Mouse (Mus musculus) left cerebral cortex, postnatal 10 days (tissue): ENCODE measurements around the gene Slc7a8. TPM values are rescaled to one million over a fixed set of nuclear protein-coding genes. Genes with fewer than 3 reads are reported as not detected.

Experiments
- DNase-seq, 2 experiments: peaks; one replicate each; pipeline ENCODE4 v3.0.0; 2021 to 2022; ENCODE audit warnings: low spot score in 2 of 2, mixed read lengths in 1 of 2; ENCODE audit errors: extremely low spot score in 1 of 2
- intact Hi-C: fragments of 180-260 bp; cut with DNase I; formaldehyde crosslinking; loops from one replicate; pipeline ENCODE4 v1.15.1; 2025
- total RNA-seq, 2 experiments: library from RNA; stranded (reverse); gene quantifications; 2 replicates each; pipeline ENCODE4 v1.2.3; 2021

The Slc7a8 gene
- total RNA-seq: 10 to 100 TPM; 62.2 to 67.9 TPM

DNA sequence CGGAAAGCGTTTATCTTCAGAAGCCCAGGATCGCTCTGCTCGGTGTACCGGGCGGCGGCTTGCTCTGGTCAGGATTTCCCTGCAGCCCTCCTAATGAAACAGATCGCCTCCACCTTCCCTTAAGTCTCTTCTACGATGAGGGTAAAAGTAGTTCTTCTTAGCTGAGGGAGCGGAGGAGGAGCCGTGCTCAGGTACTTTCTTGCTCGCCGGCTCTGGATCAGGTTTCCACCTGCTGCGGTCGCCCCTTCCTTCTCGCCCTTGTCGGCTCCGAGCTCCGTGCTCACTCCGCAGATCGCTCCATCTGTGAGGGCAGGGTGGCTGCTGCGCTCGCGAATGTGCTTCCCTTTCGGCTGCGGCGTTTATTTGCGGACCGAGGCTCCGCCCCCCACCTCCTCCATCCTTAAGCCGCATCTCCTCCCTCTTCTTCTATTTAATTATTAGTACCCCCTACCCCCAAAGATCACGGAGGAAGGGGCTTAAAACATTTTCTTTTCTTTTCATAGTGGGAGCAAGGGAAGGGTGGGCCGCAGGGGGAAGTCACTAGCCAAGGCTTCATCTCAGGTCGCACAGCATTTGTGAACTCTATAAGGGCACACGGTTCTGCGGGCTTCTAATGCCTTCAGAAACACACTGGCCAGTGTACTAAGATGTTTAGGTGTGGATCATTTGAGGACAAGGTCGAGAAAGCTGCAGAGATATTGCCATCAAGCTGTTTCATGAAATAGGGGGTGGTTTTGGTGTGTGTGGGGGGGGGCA, at the start of gene Slc7a8:
TSS of gene Slc7a8 (minus strand) at position 337 of the 756 bp plus-strand sequence.
- DNase-seq: peak; percentile 58 to 82
- intact Hi-C loops: loop anchor here (2.0 to 5.0 kb wide), 2 partner anchors 44 to 67 kb away; no protein-coding TSS in a partner anchor

- intact Hi-C loops: no loop called here
- DNase-seq: no peak
These were observed 42.0 kb upstream of the Slc7a8 start for GRCm38 (mm10) chr14:54823716-54824115.

DNA sequence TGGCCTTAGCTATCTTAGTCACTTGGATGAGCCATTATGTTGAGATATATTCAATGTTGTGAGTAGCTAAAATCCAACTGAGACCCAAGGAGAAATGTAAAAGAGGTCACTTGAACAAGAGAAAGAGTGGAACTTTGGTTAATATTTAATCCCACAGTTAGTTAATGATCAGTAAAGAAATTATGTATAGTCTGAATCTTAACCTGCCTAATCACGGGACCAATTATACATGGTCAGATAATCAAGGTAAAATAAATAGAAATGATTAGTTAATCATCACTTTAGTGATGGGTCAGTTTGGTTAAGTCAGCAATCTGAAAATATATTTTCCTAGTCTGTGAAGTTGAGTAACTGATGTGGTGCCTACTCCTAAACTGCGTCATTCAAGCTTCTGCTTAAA, 40.6 kb upstream of the Slc7a8 start:
- intact Hi-C loops: no loop called here
- DNase-seq: no peak

- intact Hi-C loops: loop anchor here (5.0 kb wide), 1 partner anchor 105 kb away; the partner anchor contains the start of gene Cebpe
- peak in 1 of 2 experiments; percentile 25 for DNase-seq
These were observed 36.0 kb upstream of the Slc7a8 start for GRCm38 (mm10) chr14:54817791-54818190.

GRCm38 (mm10) chr14:54815737-54816136, 34.0 kb upstream of the Slc7a8 start:
- intact Hi-C loops: loop anchor here (5.0 kb wide), 1 partner anchor 103 kb away; the partner anchor contains the start of gene Cebpe
- no peak for DNase-seq

DNA sequence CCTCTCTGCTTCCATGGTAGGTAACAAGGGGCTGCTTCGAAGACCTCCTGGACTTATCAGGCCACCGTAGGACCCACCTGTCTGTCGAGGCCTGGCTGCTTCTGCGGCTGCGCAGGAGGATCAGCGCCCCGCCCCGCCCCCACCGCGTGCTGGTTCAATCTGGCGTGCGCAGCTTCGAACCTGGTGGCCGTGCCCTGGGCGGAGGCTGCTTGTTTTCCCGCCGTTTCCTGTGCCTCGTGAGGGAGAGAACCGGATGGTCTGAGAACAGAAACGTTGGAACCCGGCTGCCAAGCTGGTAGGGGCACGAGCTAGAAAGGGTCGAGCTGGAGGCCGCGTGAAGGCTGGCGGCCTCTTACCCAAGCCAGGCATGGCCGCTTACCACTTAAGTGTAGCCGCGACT, 32.2 kb upstream of the Slc7a8 start, which contains the start of gene Rnf212b:
TSS of gene Rnf212b (plus strand) at position 151 of the 400 bp plus-strand sequence.
- peak in 1 of 2 experiments; percentile 27 for DNase-seq
- intact Hi-C loops: no loop called here

DNA sequence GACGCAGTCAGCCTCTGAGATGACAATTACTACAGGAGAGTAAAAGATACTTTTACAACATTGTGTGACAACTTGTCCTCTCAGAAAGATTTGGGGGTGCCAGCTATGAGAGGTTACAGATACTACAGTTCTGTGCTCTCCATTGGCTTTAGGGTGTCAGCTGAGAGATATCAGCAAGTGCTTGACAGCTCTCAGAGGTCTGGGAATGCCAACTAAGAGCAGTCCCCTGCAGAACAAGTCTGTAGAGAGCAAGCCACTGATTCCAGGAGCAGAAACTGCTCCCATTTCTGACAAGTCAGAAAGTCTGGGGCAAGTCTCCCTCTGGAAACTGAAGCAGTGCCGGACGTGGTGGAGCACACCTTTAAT, 27.9 kb upstream of the Slc7a8 start:
- DNase-seq: no peak
- intact Hi-C loops: no loop called here

DNA sequence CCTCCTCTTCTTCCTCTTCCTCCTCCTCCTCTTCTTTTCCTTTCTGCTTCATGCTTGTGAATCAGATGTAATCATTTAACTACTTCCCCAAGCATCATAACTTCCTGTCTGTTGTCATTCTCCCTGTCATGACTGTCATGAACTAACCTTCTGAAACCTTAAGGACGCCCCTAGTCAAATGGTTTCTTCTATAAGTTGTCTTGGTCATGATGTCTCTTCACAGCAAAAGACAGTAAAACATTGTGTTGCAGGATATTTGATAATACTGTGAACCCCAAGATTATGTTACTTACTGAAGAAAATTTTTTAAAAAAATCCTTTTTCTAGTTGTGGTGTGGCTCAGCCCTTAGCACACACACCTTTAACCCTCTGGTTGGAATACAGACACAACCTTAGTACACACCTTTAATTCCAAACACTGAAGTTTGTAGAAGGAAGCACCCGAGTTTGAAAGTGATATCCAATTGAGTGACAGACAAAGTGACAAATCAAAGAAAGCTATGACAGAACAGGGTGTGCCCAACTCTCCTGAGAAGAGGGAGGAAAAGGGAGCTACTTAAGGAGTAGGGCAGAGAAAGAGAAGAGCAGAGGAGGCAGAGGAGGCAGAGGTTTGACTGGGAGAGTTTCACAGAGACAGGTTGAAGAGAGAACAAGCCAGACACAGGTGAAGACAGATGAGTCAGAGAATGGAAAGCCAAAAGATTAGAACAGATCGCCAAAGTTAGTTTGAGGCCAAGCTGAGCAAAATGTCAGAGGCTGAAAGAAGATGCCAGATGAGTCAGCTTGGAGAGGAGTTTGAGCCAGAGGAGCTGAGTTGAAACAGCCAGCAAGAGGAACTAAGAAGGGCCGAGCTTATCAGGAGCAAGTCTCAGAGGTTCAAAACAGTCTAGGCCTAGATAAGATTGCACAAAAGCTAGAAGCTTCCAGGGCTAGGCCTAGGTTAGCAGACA, 27.2 kb upstream of the Slc7a8 start:
- DNase-seq: no peak
- intact Hi-C loops: no loop called here

- intact Hi-C loops: no loop called here
- DNase-seq: no peak
These were observed 24.4 kb upstream of the Slc7a8 start for GRCm38 (mm10) chr14:54806124-54806523.

- DNase-seq: no peak
- intact Hi-C loops: no loop called here
These were observed 20.7 kb upstream of the Slc7a8 start for GRCm38 (mm10) chr14:54802428-54802827.

- no peak for DNase-seq
- intact Hi-C loops: no loop called here
These were observed 17.9 kb upstream of the Slc7a8 start for GRCm38 (mm10) chr14:54799686-54800085.

DNA sequence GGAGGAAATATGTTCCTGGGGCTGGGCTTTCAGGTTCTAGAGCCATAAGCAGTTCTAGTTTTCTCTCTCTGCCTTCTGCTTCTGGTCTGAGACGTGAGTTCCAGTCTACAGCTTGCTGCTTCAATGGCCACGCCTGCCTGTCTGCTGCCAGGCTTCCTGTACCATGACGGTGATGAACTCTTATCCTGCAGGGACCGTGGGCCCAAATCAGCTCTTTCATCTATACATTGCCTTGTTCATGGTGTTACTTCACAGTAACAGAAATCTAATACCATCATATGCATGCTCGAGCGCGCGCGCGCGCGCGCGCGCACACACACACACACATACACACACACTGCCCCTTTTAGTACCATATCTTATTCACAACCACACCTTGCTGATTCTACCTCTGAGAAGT, 15.0 kb upstream of the Slc7a8 start:
- DNase-seq: no peak
- intact Hi-C loops: no loop called here

- DNase-seq: no peak
- intact Hi-C loops: no loop called here
These were observed 14.2 kb upstream of the Slc7a8 start for GRCm38 (mm10) chr14:54795901-54796300.

DNA sequence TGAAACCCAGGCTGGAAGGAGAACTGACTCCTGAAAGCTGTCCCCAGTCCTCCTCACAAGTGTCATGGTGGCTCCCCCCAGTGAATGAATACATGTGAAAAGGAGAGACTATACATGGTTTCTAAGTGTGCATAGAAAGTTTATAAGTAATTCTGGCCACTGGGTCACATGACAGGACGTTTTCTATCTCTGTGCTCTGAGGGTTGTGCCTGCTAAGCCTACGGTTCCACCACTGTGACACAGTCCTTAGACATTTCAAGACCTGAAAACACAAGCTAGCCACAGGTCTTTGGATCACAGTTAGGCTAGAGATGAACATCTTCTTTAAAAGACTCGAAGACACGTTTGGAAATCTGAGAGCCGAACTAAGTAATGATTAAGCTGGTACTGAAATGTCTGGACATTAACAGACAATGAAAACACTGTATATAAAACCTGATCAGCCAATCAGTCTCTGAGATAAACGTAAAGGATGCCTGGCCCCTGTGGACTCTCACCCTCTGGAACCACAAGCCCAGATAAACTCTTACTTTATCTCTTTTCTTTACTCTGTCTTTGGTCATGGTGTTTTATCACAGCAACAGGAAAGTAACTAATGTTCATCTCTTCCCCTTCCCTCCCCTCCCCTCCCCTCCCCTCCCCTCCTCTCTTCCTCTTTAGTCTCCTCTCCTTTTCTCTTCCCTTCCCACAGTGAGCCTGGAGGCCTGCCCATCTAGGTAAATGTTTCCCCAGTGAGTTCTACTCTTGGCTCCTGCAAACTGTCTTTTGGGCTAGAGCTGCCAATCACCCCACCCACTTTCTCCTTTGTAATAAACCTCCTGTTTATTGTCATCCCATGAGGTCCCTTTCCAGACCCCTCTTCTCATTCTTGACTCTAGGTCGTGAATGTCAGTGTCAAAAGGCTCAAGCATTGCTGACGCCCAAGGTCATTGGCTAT, 12.4 kb upstream of the Slc7a8 start:
- intact Hi-C loops: no loop called here
- no peak for DNase-seq

GRCm38 (mm10) chr14:54793351-54793750, 11.6 kb upstream of the Slc7a8 start:
- intact Hi-C loops: no loop called here
- no peak for DNase-seq

- intact Hi-C loops: no loop called here
- no peak for DNase-seq
These were observed 10.4 kb upstream of the Slc7a8 start for GRCm38 (mm10) chr14:54792166-54792565.

GRCm38 (mm10) chr14:54788231-54788630, 6.5 kb upstream of the Slc7a8 start:
- DNase-seq: no peak
- intact Hi-C loops: no loop called here

DNA sequence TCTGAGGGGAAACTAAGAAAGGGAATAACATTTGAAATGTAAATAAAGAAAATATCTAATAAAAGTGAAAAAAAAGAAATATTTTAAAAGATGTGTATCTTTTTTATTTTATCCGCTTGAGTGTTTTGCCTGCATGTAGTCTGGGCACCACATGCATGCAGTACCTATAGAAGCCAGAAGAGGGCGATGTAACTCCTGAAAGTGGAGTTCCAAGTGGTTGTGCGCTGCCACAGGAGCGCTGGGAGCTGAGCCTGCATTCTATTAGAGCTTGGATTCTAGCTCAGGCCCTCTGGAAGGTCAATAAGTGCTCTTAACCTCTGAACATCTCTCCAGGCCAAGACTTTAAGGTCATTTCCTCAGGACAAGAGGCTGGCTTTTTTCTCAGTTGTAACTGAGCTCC, 5.5 kb upstream of the Slc7a8 start:
- intact Hi-C loops: no loop called here
- no peak for DNase-seq

- intact Hi-C loops: no loop called here
- peak in 1 of 2 experiments; percentile 62 for DNase-seq
These were observed 4.7 kb upstream of the Slc7a8 start for GRCm38 (mm10) chr14:54786489-54786888.
